Mouse (Mus musculus) intestine, postnatal 0 days (tissue): ENCODE data around the gene Myh10. TPM values are rescaled to one million over a fixed set of nuclear protein-coding genes. Genes with fewer than 3 reads are reported as not detected.

Experiments used
- ATAC-seq: fragments of 200-750 bp; cut with Nextera tagmentation; 2 replicates; pipeline ENCODE4 v1.8.0; 2017; ENCODE audit warnings: mild to moderate bottlenecking, moderate TSS enrichment, moderate library complexity
- H3K27ac ChIP-seq: fragments of 300-500 bp; sonication (generic); 2 replicates; pipeline ENCODE4 v1.5.1; 2014; ENCODE audit warnings: mild to moderate bottlenecking, low read depth, low read length, moderate library complexity
- H3K27me3 ChIP-seq: fragments of 300-500 bp; sonication (generic); replicated peaks from 2 replicates; pipeline ENCODE4 v1.6.1; 2014; ENCODE audit warnings: low read length, mixed read lengths; ENCODE audit not compliant: control insufficient read depth, insufficient read depth
- H3K36me3 ChIP-seq: fragments of 300-500 bp; sonication (generic); 2 replicates; pipeline ENCODE4 v1.6.1; 2014; ENCODE audit warnings: mild to moderate bottlenecking, moderate library complexity; ENCODE audit not compliant: control insufficient read depth, insufficient read depth
- H3K4me1 ChIP-seq: fragments of 300-500 bp; sonication (generic); replicated peaks from 2 replicates; pipeline ENCODE4 v1.6.1; 2014; ENCODE audit warnings: antibody characterized with exemption, low read length, mixed read lengths; ENCODE audit not compliant: control insufficient read depth, insufficient read depth
- H3K4me2 ChIP-seq: fragments of 300-500 bp; sonication (generic); replicated peaks from 2 replicates; pipeline ENCODE4 v1.6.1; 2014; ENCODE audit warnings: low read depth, mild to moderate bottlenecking, moderate library complexity
- H3K4me3 ChIP-seq: fragments of 300-500 bp; sonication (generic); 2 replicates; pipeline ENCODE4 v1.5.1; 2014; ENCODE audit warnings: low read depth, low read length
- H3K9ac ChIP-seq: fragments of 300-500 bp; sonication (generic); 2 replicates; pipeline ENCODE4 v1.6.1; 2014; ENCODE audit warnings: mild to moderate bottlenecking, low read depth, low read length
- H3K9me3 ChIP-seq: fragments of 300-500 bp; sonication (generic); 2 replicates; pipeline ENCODE4 v1.6.1; 2016; ENCODE audit warnings: mixed run types; ENCODE audit not compliant: control insufficient read depth
- CTCF ChIP-seq: sonication (generic); IDR thresholded peaks from 2 replicates; pipeline ENCODE4 v1.5.1; 2016; ENCODE audit warnings: low read depth, mild to moderate bottlenecking, control low read depth, antibody characterized with exemption, moderate library complexity
- WGBS: fragments of 180-500 bp; shearing (Covaris S2); extraction: QIAGEN DNeasy Blood & Tissue Kit; methylation state at CpG from one replicate; pipeline ENCODE4 v1.1.7; 2014; 5-methylcytosine and 5-hydroxymethylcytosine counted together
- polyA plus RNA-seq: library from polyadenylated mRNA; unstranded; fragments of >200 nt; fragmentation: Nextera tagmentation; extraction: Ambion mirVana; gene quantifications from 2 replicates; pipeline ENCODE4 v1.2.1, GENCODE M21; 2015

Myh10 gene
- polyA plus RNA-seq, 1 experiment from 2014 or later = 16.7 TPM

GRCm38 (mm10) chr11:68798258-68798657 is 106.9 kb downstream of the Myh10 start:
- 84% methylated on average over 10 of the region's 10 CpGs for WGBS

GRCm38 (mm10) chr11:68805148-68805547 is 113.8 kb downstream of the Myh10 start:
- 65% methylated on average over 4 of the region's 4 CpGs for WGBS
- Histone ChIP-seq H3K9ac (no peak overlapping the region), H3K4me2 (no peak overlapping the region), H3K4me3 (no peak overlapping the region), H3K4me1 (no peaks in the 10 kb centered on the region), H3K36me3 (peaks cover 50% of the 10 kb centered on the region), H3K27ac (no peak overlapping the region), H3K9me3 (no peaks in the 10 kb centered on the region), H3K27me3 (no peaks in the 10 kb centered on the region)
- peak; percentile 62 for TF ChIP-seq CTCF
- ATAC-seq = no peak

More at GRCm38 (mm10) chr11:68798258-68798657, 106.9 kb downstream of the Myh10 start:
- no peak for TF ChIP-seq CTCF
- Histone ChIP-seq H3K4me3 (no peak overlapping the region), H3K9ac (no peak overlapping the region), H3K27ac (no peak overlapping the region), H3K36me3 (peaks cover 45% of the 10 kb centered on the region), H3K9me3 (no peaks in the 10 kb centered on the region), H3K4me2 (no peak overlapping the region), H3K4me1 (no peaks in the 10 kb centered on the region), H3K27me3 (no peaks in the 10 kb centered on the region)
- no peak for ATAC-seq

DNA sequence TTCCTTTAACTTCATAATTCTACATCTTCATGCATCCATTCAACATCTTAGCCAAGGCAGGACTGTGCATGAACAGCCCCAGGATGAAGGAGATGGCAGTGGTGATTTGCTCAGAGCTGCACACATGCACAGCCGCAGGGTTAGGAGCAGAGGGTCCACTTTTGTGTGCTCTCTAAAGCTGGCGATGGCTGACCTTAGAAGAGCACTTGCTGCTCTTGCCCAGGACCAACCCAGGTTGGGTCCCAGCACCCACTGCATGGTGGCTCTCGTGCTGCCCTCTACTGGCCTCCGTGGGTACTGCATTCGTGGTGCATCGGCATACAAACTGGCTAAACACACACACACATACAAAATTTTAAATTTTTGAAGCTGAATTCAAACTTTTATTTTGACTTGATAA is 116.4 kb downstream of the Myh10 start:
- no peak overlapping the region for H3K4me2 ChIP-seq
- ATAC-seq = 0 out of 2 replicates have a peak, but pooled peaks have one; percentile 16
- H3K4me3 ChIP-seq = no peak overlapping the region
- no peaks in the 10 kb centered on the region for H3K9me3 ChIP-seq
- peak; percentile 91 for TF ChIP-seq CTCF
- no peak overlapping the region for H3K27ac ChIP-seq
- H3K4me1 ChIP-seq = no peaks in the 10 kb centered on the region
- no peak overlapping the region for H3K9ac ChIP-seq
- H3K36me3 ChIP-seq = peaks cover 60% of the 10 kb centered on the region
- 36% methylated on average over 6 of the region's 6 CpGs for WGBS
- H3K27me3 ChIP-seq = no peaks in the 10 kb centered on the region

GRCm38 (mm10) chr11:68811881-68812577 is 120.7 kb downstream of the Myh10 start:
- Histone ChIP-seq H3K27ac (no peak overlapping the region; the same call in 1 of the 2 replicates), H3K27me3 (no peaks in the 10 kb centered on the region), H3K4me2 (no peak overlapping the region), H3K9ac (no peak overlapping the region), H3K9me3 (no peaks in the 10 kb centered on the region), H3K4me3 (no peak overlapping the region), H3K4me1 (no peaks in the 10 kb centered on the region), H3K36me3 (peaks cover 74% of the 10 kb centered on the region)
- ATAC-seq = no peak
- no peak for TF ChIP-seq CTCF
- 79% methylated on average over 9 of the region's 9 CpGs for WGBS

DNA sequence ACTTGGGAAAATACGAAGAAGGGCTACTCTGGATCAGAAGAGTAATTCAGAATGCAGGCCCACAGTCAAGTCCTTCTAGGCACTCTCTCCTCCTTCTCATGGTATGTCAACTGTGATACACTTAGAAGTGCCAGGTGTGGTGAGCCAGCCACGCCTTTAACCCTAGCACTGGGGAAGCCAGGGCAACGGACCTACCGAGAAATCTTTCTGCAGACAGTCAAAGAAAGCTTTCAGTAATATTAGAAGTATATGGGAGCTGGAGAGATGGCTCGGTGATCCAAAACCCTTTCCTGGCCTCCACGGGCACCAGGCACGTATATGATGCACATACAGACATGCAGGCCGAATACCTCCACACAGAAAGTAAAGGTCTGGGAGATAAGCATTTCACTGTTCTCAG is 127.1 kb downstream of the Myh10 start:
- WGBS = 76% methylated on average over 8 of the region's 8 CpGs

DNA sequence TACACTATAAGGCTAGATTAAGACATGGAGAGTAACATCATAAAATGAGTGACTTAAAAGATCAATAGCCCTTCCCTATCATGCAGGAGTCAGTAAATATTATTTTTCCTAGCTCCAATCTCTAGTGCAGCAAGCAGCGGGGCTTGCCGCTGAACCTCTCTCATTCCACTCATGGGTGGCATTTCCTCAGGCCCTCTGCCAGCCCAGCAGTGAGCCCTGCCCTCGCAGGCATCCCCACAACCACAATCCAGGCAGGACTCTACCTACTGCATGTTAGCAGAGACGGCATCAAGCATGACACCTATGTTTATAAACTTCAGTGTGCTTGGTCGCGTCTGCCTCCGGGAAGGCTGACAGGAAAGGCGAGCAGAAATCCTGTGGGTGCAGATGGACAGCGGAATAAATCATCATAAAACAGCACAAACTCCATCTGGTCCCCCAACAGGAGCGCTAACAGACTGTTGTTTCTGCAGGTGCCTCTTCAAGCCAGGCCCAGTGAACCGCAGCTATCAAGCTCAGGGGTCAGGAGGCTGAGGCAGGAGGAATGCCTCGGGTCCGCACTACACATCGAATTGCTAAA is 128.0 kb downstream of the Myh10 start:
- H3K4me1 ChIP-seq = no peaks in the 10 kb centered on the region
- no peak for TF ChIP-seq CTCF
- peaks cover 62% of the 10 kb centered on the region for H3K36me3 ChIP-seq
- ATAC-seq = no peak
- WGBS = 71% methylated on average over 14 of the region's 14 CpGs
- H3K4me2 ChIP-seq = no peak overlapping the region
- H3K27ac ChIP-seq = no peak overlapping the region
- H3K27me3 ChIP-seq = no peaks in the 10 kb centered on the region
- H3K4me3 ChIP-seq = no peak overlapping the region
- H3K9ac ChIP-seq = no peak overlapping the region
- no peaks in the 10 kb centered on the region for H3K9me3 ChIP-seq

More for the DNA sequence above, 127.1 kb downstream of the Myh10 start:
- no peak overlapping the region for H3K9ac ChIP-seq
- no peaks in the 10 kb centered on the region for H3K9me3 ChIP-seq
- ATAC-seq = no peak
- H3K4me2 ChIP-seq = no peak overlapping the region
- H3K27ac ChIP-seq = no peak overlapping the region
- H3K36me3 ChIP-seq = peaks cover 65% of the 10 kb centered on the region
- no peak overlapping the region for H3K4me3 ChIP-seq
- TF ChIP-seq CTCF = no peak
- no peaks in the 10 kb centered on the region for H3K4me1 ChIP-seq
- H3K27me3 ChIP-seq = no peaks in the 10 kb centered on the region
